Mouse (Mus musculus) brain, embryonic 14.5 days (tissue): ENCODE measurements around the gene Chmp6.

Experiments
- CTCF ChIP-seq: fragments of 200-500 bp; IDR thresholded peaks from 2 replicates; pipeline ENCODE4 v1.5.1; 2012; ENCODE audit warnings: inconsistent platforms, mild to moderate bottlenecking, moderate library complexity, borderline replicate concordance; ENCODE audit not compliant: insufficient read depth, insufficient read length; ENCODE audit errors: extremely low read depth
- POLR2A ChIP-seq: fragments of 200-500 bp; IDR thresholded peaks from 2 replicates; pipeline ENCODE4 v1.6.1; 2012; ENCODE audit warnings: mild to moderate bottlenecking, inconsistent platforms, borderline replicate concordance; ENCODE audit not compliant: poor library complexity, insufficient read depth, insufficient read length, severe bottlenecking; ENCODE audit errors: extremely low read depth

DNA sequence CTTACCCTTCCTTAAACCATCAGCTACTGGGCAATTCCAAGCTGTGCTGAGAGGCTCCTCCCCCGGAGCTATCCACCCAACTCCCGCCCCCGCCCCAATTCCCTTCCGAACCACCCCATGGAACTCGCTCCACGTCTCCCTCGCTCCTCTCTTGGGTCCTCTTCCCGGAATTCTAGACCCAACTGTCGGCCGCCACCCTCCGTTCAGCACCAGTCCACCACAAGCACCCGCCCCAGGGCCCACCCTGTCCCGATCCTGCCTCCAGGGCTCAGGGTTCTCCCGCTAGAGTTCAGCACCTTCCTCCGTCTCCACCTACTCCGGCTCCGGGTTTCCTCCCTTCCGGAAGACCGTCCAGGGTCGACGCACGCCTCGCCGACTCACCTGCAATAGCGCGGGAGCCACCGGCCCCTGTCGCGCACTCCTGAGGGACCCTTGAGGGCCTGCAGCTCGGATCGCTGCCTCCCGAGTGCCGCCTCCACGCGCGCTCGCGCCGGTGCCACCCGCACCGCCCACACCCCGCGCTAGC is 29.0 kb downstream of the Chmp6 start:
- TF ChIP-seq POLR2A (peak; percentile 57), CTCF (no peak)
